Mouse (Mus musculus) cerebellum, adult 2 months (tissue): Measurements from ENCODE around the gene Dntt.

Experiments
- CTCF ChIP-seq: fragments of 200-500 bp; IDR thresholded peaks from 2 replicates; pipeline ENCODE4 v1.5.1; 2011; ENCODE audit warnings: low read depth, mild to moderate bottlenecking, control low read depth, low read length, moderate library complexity, borderline replicate concordance; ENCODE audit not compliant: insufficient read depth
- POLR2A ChIP-seq: fragments of 200-500 bp; IDR thresholded peaks from 2 replicates; pipeline ENCODE4 v1.6.1; 2011; ENCODE audit warnings: low read length, control low read depth, borderline replicate concordance; ENCODE audit not compliant: insufficient read depth

DNA sequence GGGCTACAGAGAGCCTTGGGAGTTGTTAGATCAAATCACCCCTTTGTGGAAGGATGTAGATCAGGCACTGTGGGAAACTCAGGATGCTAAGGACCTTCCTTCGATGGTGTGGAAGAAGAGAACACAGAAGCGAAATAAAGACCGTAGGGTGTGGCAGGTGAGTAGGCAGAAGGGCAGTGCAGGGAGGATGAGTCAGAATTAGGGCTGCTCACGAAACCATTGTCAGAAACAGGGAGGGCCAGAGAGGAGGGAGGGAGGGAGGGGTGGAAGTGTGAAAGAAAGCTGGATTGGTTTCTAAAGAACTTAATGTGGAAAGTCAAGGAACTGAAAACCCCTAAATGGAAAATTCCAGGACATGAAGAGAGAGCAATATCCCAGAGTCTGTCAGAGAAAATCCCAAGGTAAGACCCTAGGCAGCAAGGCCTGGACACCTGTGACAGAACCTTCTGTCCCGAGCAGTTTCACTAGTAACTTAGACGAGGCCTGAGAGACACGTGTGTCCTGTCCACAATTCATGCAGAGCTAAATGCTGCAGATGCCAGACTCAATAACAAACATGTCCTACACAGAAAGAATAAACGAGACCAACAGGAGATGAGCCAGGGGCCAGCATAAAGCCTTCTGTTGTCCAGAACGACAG, 39.0 kb upstream of the Dntt start:
- no peak for TF ChIP-seq POLR2A
- no peak for TF ChIP-seq CTCF
